Mouse (Mus musculus) cortical plate, adult 2 months (tissue): Measurements from ENCODE around the gene Scn3a. TPM values are rescaled to one million over a fixed set of nuclear protein-coding genes. Genes with fewer than 3 reads are reported as not detected.

ENCODE experiments used
- H3K27ac ChIP-seq: fragments of 200-500 bp; 2 replicates; pipeline ENCODE4 v1.5.1; 2012; ENCODE audit warnings: low read length, control low read depth, inconsistent platforms; ENCODE audit not compliant: insufficient read depth
- H3K4me1 ChIP-seq: fragments of 200-500 bp; 2 replicates; pipeline ENCODE4 v1.6.1; 2011; ENCODE audit warnings: low read length; ENCODE audit not compliant: control insufficient read depth, insufficient read depth
- H3K4me3 ChIP-seq: fragments of 200-500 bp; 2 replicates; pipeline ENCODE4 v1.5.1; 2011; ENCODE audit warnings: mild to moderate bottlenecking, low read length, control low read depth; ENCODE audit not compliant: insufficient read depth
- CTCF ChIP-seq: fragments of 200-500 bp; IDR thresholded peaks from 2 replicates; pipeline ENCODE4 v1.5.1; 2011; ENCODE audit warnings: mild to moderate bottlenecking, control low read depth, low read length; ENCODE audit not compliant: insufficient read depth; ENCODE audit errors: extremely low read depth
- POLR2A ChIP-seq: fragments of 200-500 bp; IDR thresholded peaks from 2 replicates; pipeline ENCODE4 v1.6.1; 2011; ENCODE audit warnings: mild to moderate bottlenecking, low read length, control low read depth; ENCODE audit not compliant: insufficient read depth; ENCODE audit errors: extremely low read depth
- polyA plus RNA-seq: library from polyadenylated mRNA; depleted of rRNA; stranded (reverse); fragments of >200 nt; gene quantifications from 2 replicates; pipeline ENCODE4 v1.2.3, GENCODE M21; 2012; rRNA removed

Gene Scn3a
- polyA plus RNA-seq, 1 experiment: 12.2 TPM

DNA sequence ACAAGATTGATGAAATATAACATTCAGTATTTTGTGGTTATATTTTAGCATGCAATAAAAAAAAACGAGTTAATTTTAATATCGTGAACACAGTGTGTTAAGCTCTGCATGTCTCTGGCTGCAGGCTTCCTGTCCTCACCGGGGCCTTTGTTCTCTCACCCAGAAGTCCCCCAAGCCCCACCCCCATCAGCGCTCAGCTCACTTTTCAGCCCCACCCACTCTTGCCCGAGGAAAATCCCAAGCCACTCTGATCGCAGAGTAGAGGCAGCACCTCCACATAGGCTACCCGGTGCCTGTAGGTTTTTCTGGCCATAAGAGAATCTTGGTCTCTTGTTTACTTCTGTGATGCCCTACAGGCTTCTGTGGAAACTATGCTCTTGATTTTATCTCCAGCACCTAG, 153.2 kb downstream of the Scn3a start:
- H3K4me1 ChIP-seq: no peaks in the 10 kb centered on the region; the same call in 1 of the 2 replicates
- TF ChIP-seq POLR2A (0 out of 2 replicates have a peak, but pooled peaks have one; percentile 6), CTCF (no peak)
- H3K27ac ChIP-seq: no peak overlapping the region
- H3K4me3 ChIP-seq: peak overlapping the region; percentile 14; the same call in 1 of the 2 replicates

DNA sequence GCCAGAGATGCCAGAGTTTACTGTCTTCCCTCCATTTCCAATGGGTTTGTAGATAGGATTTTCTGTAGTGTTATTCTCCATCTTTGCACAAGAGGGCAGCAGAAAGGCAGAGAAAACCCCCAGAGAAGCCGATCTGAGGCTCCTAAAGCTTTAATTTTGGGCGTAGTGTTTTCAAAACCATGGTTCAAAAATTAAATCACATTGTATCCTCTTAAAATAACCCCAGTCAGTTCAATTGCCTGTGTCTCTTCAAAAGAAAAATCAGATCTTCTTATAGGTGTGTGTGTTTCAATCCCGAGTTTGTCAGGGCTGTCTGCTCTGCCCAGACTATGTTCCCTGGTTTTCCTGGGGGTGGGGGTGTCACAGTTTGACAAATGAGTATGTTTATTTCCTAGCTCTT, 153.7 kb downstream of the Scn3a start:
- Histone ChIP-seq H3K4me1 (no peaks in the 10 kb centered on the region; the same call in 1 of the 2 replicates), H3K27ac (no peak overlapping the region), H3K4me3 (peak overlapping the region; percentile 14; the same call in 1 of the 2 replicates)
- TF ChIP-seq POLR2A (no peak), CTCF (peak; percentile 56; the same call in 1 of the 2 replicates)

Other genes starting within 250 kb of the Scn3a start
- gene Slc38a11, start 203.6 kb downstream of the Scn3a start, polyA plus RNA-seq: 3.7 and 3.9 TPM in 2 replicates
- 81.1 and 82.4 TPM in 2 replicates for gene Scn2a, start 53.1 kb upstream of the Scn3a start, polyA plus RNA-seq